Mouse (Mus musculus) kidney, adult 18-20 months (tissue): ENCODE data around the gene Fbxo41.

ENCODE experiments used
- DNase-seq: peaks from one replicate; pipeline ENCODE4 v3.0.0; 2021

Gene Fbxo41

DNA sequence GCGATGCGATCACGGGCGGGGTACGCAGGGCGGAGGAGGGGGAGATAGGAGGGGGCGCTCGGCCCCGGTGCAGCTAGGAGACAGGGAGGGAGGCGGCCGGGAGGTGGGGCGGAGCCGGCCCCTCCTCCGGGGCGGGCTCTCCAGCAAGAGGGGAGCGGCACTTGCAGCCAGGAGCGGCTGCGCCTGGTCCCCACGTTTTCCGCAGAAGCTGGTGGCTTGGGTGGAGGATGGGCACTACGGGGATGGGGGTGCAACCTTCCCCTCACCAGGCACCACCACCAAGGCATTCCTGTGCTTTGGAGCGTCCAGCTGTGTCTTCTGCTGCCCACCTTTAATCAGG lies at the start of gene Fbxo41:
Fbxo41 (minus strand) TSS at position 84 of the 340 bp plus-strand sequence.
- no peak for DNase-seq

DNA sequence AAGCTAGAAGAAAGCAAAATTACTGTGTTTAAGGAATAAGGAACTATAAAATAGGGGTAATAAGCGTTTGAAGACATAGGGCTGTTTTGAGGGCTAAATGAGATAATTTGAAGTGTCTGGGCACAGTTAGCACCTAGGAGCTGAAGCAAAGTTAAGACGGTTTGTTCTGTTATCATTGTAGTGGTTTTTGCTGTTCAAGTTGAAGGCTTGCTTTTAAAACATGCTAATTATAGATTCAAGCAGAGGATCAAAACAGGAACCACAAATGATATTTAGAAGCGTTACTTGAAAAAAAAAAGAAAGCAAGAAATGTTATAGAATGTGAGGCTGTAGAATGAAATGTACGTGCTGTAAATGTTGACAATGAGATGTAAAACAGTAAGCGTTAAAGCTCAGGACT lies 44.8 kb upstream of the Fbxo41 start:
- DNase-seq, result no peak

DNA sequence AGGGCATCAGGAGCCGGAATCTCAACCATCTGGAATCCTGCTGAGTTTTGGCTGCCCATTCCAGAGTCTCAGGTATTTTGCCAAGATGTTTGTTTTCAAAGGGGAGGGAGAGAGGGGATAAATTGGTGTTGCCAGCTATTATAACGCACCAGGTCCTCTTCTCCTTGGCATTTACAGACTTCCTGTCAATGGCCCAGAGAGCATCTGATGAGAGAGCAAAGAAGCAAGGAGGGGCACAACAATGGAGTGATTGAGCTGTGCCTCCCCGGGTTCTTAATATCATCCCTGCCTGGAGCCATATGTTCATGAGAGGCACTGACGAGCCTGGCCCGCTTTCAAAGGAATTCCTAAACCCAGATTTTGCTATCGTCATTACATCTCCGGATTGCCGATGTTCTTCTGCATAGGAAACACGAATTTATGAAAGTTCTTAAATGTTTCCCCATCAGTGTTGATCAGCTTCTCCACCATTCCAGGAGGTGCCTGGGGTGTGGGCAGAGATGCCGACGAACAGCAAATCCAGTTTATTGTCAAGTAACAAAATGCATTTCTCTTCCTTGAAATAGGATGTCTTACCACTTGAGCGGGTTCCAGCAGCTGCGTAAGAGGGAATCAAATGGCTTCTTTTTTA lies 41.6 kb upstream of the Fbxo41 start:
- no peak for DNase-seq

DNA sequence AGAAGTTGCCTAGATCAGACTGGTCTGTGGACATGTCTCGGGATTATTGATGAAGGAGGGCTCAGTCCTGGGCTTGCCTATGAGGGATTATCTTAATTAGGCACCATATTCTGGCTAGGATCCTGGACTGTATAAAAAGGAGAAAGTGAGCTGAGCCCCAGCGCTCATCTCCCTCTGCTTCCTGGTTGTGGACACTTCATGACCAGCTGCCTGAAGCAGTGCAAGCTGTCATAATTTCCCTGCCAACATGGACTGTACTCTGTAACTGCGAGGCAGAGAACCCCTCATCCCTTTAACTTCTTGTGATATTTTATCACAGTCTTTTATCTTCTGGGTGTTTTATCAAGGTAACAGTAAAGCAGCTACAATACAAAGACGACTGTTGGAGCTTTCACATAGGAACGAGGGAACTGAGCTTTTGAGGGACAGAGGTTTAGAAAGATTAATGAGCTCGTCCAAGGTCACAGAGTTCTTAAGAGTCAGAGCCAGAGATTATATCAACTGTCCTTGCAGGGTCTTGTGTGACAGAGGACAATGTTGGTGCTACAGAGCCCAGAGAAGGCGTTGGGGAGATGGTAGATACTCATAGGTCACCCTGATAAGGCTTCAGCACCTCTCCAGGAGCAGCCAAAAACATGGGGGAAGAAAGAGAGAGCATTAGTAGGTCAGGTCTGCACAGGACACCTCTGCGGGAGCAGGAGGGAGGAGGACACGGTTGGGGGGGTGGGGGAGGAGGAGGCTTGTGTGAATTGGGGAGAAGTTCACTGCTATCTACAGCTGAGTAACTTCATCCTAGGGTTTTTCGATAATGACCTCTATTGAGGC lies 40.8 kb upstream of the Fbxo41 start:
- no peak for DNase-seq

DNA sequence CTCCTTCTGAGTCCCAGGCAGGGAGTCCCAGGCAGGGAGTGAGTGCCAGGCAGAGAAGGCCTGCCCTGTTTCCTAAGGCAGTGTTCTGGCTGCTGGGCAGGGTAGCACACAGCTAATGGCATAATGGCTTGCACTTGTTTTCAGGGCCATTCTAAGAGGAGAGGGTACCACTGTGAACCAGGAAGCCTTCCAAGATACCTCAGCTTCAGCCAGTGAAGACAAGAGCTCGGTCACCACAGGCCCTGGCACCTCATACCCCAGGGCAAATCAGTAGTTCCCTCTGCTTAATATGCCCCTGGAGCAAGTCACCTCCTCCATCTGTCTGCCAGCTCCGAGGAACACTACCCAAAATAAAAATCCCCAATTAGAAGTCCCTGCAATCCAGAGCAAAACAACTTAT lies 20.0 kb upstream of the Fbxo41 start:
- no peak for DNase-seq

DNA sequence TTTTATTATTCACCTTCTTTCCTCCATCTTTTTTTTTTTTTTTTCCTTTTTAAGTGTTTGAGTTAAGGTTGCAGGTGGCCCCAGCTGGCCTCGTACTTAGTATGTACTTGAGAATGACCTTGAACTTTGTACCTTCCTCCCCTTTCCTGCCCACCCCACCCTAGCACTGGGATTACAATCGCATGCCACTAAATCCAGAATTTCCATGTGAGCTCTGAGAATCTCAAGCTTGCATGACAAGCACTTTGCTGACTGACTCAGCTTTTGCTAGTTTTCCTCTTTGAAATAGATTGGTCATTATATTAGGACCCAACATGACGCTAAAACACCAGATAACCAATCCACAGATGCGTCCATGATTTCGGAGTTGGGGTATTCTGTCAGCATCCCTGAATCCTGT lies 19.2 kb upstream of the Fbxo41 start:
- DNase-seq, result no peak

DNA sequence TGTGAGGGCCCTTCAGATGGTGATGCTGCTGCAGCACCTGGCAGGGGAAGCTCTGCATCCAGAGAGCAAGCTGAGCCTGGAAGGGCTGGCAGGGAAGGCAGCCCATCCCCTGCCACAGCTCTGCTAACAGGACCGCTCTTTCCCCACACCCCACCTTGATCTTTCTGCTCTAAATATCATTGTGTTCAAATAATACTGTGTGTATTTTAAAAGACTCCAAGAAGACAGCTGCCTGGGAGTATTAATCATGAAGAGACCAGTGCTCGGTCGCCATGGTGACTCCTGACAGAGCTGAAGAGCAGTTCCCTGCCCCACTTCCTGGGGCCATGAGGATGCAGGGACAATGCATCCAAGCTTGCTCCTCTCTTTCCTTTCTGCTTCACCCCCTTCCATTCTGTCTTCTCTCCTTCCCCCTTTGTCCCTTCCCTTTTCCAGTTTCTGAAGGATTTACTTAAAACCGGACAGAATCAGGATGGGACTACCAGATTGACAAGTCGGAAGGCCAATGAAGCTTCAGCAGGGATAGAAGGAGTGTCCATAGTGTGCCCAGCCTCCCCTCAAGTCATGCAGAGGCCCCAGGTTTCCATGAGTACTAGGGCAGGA lies 15.4 kb upstream of the Fbxo41 start:
- DNase-seq, result no peak

DNA sequence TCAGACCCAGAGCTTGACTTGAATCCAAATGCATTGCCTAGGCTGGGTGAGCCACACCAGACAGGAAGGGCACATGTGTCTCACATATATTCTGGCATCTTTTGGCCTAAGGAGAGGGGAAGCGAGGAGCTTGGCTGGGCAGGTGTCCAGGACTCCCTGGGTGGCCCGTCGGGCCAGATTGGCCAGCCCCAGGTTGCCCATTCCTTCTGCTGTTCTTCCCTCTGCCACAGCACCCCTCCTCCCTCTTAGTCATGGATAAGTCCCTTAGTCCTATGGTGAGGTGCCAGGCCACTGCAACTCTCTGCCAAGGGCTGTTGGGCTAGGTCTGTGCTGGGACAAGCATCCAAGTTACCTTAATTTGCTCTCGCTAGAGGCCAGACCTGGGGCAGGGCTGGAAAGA lies 13.1 kb upstream of the Fbxo41 start:
- DNase-seq, result no peak

DNA sequence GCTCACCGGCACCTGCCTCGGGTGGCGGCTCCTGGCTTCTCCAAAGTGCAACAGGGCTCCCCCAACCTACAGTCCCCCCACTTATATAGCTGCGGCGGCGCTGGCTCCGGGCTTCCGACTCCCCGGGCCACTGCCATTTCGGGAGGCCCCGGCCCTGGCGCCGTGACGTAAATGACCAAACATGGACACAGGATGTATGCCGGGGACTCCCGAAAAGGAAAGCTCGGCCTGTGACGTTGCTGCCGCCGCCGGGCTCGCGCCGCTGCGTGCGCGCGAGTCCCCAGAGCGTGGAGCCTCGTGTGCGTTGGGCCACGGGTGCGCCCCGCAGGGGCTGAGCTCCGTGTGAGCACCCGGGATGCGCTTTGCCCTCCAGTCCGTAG lies 10.7 kb upstream of the Fbxo41 start, which contains the start of gene Egr4:
Egr4 (minus strand) TSS at position 59 of the 380 bp plus-strand sequence.
- no peak for DNase-seq

DNA sequence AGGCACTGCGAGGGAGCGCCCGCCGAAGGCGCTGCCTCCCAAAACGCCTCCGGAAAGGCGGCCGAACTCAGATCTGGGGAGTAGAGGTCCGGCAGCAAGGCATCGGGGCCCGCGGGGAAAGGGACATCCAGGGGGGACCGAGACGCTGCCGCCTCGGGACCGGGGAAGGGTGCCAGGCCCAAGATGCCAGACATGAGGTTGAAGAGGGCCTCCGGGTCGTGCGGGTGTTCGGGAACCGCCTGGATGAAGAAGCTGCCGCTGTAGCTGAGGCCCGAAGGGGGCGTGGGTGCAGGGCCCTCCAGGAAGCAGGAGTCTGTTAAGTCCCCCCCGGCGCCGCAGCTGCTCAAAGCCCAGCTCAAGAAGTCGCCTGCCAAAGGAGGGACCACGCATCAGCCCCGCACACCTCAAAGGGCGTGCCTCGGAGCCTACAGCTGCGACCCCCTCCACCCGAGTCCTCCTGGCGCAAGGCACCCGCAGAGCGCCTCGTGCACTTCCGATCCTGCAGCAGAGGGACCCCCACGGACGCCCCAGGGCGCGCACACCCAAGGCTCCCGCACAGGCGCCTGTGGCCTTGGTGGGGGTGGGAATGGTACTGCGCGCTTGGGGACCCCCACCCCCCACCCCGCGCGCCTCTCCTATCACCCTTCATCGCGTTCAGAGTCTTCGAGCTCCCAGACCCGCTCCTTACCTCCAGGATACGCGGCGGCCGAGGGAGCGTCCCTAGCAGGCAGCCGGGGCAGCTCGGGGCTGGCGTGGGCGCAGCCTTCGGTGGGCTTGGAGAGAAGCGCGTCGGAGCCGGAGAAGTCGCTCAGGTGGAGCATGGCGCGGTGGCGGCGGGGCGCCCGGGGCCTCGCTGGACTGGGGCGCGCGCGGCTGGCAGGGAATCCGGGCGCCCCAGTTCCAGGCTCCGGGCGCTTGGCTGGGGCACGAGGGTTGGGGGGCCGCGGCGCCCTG lies 10.1 kb upstream of the Fbxo41 start:
- DNase-seq, result no peak

DNA sequence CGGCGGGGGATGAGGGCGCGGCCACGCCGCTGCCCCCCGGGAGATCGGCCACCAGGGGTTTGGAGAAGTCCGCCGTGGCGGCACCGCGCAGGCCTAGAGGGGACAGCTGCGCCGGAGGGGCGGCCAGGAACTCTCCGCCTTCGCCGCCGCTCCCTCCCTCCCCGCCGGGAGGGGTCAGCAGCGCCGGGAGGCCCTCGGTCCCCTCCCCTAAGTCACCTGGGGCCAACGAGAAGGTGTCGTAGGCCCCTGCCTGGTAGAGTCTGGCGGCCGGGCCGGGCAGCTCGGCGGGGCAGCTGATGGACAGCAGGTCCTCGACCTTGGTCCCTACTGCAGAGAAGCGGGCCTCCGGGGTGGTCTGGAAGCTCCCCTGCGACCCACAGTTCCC lies 9.3 kb upstream of the Fbxo41 start:
- no peak for DNase-seq

DNA sequence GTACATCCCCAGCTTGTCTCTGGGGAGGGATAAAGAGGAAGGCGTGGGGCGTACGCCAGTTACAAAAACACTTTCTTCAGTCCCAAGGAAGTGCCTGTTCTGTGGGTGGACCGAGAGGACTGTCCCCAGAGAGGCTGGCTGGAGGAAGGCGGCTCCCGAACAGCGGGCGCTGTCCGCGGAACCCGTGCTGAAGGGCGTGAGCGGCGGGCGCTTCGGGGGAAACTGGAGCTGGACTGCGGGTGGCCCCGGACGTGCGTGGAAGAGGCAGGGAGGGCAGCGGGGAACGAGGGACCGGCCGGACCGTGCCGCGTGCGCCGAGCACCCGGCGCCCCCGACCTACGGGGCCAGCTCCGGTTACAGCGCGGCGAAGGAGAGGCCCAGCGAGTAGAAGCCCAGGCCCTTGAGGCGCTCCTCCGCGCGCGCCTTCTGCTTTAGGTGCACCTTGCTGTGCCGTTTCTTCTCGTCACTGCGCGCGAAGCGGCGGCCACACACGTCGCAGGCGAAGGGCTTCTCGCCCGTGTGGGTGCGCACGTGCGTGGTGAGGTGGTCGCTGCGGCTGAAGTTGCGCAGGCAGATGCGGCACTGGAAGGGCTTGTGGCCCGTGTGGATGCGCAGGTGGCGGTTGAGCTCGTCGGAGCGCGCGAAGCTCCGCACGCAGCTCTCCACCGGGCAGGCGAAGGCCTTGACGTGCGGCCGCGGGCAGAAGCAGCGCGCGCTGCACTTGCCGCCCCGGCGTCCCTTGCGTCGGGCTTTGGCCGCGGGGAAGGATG lies 8.7 kb upstream of the Fbxo41 start:
- peak; percentile 34 for DNase-seq

DNA sequence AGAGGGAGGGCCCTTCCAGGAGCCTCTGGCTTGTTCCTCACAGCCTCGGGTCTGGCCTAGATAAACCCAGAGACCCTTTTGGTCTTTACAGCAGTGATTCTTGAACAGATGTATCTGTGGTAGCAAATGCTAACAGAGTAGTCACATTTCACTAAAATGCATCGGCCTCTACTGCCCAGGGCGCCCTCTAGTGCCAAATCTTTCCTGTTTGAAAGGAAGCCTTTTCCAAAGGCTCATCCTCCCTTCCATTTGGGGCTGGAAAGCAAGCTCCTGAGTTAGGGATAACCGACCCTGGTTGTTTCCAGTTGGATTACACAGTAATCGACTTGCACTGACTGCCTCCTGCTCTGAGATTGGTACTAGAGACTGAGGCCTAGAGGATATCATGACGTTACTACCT lies 7.7 kb upstream of the Fbxo41 start:
- DNase-seq, result peak; percentile 41

DNA sequence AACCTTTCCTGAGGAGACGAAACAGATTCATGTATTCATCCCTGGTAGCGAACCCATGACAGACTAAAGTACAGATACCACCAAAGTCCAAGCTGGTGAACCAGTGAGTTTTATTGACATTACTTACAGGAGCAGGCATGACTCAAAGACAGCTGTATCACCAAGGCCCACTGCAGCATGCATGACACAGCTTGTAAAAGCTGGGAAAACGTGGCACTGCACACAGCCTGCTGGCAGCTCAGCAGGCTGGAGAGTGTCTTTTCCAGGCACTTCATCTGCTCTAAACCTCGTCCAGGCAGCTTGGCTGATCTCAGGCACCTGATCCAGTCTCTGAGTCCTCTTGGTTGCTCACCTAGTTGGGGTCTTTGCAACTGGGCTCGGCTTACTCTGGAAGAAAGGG lies 5.8 kb upstream of the Fbxo41 start:
- DNase-seq, result no peak

DNA sequence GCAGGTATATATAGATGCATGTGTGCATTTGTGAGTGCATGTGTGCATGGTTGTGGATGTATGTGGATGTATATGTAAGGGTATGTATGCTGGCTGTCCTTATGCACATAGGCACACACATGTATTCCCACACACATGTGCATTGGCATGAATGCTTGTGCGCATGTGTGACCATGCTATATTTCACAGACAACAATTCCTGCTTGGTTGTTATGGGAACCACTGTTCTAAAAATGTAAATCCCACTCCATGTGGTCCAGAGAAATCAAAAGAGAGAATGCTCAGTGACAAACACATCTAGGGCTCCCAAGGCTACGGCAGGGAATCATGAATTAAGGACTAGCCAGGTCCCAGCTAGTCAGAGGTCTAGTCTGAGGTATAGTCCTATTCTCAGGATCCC lies 2.1 kb upstream of the Fbxo41 start:
- no peak for DNase-seq

DNA sequence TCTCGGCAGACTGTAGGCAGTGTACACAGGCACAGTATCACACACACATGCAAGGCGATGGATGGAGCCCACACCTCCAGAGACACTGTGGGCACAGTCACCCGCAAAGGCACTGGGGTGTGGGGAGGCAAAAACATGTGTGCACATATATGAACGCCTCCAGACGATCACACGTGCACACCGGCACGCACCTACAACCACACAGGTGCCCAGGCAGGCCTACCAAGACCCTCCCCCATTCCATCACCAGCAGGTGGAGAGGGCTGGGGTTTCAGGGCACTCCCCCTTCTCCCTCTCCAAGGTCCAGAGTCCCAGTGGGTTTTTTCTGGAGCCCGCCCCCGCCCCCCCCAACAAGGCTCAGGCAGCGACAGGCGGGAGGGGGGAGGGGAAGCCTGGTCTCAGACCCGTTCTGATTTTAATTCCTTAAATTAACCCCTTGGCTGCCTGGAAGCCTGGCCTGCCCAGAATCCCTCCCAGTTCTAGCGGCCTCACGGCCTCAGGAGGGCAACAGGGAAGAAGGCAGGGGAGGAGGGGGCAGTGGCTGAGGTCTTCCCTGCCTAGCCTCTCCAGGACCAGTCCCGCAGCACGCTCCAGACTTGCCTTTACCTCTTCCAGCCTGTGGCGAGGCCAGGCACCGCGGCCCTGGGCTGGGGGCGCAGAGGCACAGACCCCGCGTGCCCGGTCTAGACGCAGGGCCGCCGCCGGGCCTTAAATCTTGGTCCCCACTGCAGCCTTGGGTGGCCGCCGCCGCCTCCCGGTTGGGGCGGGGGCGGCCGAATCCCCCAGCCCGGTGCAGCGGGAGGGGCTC lies 487 bp downstream of the Fbxo41 start:
- no peak for DNase-seq

DNA sequence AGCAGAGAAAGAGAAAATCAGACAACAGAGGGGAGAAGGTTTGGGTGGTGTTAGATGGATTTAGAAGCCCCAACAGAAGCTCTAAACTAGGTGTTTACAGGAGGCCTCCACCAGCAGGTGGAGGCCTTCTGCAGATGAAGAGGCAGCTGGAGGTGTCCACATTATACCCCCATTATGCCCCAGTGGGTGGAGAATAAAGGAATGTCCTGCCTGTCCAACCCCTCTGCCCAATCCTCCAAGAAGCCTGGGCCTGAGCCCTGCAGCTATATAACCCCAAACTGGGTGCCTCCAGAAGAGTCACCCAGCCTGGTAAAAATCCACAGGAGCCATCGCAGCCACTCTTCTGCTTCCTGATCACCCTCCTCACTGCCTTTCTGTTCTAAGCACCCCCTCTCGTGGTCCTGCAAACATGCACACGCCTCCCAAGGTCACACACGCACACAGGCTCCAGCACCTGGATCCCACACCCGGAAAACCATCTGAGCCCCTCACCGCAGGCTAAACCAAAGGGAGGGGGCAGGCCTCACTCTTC lies 1.2 kb downstream of the Fbxo41 start:
- no peak for DNase-seq

DNA sequence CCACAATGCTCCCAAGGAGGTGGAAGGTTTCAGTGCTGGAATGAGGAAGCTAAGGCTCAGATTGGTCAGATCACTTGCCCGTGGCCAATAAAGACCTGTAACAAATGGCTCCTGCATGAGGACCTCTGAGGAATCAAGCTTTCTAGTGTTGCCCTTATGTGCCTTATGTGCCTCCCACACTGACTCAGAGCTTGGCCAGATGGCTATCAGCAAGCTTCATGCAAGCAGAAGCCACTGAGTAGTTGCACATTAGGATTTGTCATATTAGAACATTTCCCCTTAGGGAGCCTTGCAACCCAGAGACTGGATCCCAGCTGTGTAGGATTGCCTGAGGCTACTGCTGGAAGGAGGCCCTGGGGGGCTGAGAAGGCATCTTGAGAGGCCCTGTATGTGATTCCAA lies 2.4 kb downstream of the Fbxo41 start:
- DNase-seq, result no peak

DNA sequence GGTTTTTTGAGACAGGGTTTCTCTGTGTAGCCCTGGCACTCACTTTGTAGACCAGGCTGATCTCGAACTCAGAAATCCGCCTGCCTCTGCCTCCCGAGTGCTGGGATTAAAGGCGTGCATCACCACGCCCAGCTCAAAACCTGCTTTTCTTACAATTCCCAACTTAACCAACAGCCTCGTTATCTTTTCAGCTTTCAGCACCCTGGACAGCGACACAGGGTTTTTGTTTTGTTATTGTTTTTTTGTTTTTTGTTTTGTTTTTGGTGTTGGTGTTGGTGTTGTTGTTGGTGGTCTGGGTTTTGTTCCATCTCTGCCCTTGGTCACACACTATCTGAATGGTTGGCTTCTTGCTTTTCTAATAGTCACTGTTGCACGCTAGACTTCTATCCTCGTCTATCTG lies 4.6 kb downstream of the Fbxo41 start:
- no peak for DNase-seq

DNA sequence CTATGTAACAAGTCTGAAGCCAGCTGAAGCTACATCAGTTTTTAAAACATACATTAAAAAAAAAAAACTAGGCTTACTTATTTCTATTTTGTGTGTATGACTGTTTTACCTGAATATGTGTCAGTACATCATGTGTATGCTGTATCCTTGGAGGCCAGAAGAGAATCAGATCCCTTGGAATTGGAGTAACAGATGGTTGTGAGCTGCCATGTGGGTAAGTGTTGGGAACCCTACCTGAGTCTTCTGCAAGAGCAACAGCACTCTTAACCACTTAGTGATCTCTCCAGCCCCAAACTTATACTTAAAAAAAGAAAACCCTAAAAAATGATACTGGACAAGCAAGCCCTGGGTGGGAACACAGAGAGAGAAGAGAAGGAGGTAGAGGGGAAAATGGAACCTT lies 5.8 kb downstream of the Fbxo41 start:
- no peak for DNase-seq

DNA sequence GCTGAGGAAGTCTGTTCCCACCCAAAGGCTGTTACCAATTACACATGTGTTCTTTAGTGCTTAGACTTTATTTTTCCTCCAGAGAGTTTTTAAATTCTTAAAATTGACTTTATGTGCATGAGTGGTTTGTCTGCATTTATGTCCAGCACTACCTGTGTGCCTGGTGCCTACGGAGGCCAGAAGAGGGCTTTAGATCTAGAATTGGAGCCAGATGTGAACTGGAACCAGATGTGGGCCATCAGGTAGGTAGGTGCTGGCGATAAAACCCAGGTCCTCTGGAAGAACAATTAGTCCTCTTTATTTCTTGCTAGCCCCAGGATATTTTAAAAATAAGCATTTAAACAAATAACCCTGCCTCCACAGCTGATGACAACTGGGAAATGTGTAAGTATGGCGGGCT lies 11.2 kb downstream of the Fbxo41 start:
- DNase-seq, result no peak
